Mouse (Mus musculus): ENCODE measurements around the gene Syt14. TPM values are rescaled to one million over a fixed set of nuclear protein-coding genes. Genes with fewer than 3 reads are reported as not detected.

The Syt14 gene
- polyA plus RNA-seq, 1 experiment, result 6.5 TPM

DNA sequence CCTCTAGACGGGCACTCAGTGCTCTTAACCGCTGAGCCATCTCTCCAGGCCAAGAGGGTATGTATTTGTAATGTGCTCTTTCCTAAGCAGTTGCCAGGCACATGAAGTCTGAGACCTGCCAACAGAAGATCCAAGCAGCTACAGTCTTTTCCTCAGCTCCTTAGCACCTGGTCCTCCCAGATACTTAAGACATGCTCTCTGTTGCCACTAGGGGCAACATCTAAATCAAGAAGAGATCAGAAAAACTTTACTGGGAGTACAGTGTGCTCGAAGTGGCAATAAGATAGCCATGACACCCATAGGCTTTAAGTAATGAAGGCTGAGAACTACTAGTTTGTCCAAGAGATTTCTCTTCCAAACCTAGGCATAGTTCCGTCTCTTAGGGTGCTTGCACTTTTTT, 155.4 kb downstream of the Syt14 start:
- no peak for DNase-seq (ENCODE audit: extremely low spot score in 1 of 2, low spot score in 1 of 2)

- no peak for DNase-seq (ENCODE audit: extremely low spot score in 1 of 2, low spot score in 1 of 2)
Measured at GRCm38 (mm10) chr1:192879086-192879580, 156.4 kb downstream of the Syt14 start.

DNA sequence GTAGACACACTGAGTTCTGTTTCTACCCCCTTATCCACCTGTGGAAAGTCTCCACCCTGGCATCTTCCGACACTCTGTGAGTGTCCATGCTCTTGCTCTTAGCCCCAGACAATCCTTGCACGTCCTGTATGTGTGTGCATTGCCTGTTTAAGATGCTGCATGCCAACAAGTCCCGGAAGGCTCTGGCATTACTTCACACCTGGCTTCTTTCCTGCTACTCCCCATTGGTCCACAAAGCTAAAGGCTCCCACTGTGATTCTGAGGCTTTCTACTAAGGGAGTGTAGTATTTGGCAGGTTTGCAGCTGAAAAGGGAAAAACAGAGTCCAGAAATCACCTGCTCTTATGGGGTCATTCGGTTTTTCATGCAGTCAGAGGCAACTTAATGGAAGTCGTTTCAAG, 162.7 kb downstream of the Syt14 start:
- no peak for DNase-seq (ENCODE audit: extremely low spot score in 1 of 2, low spot score in 1 of 2)

GRCm38 (mm10) chr1:192869761-192870160, 165.8 kb downstream of the Syt14 start:
- DNase-seq (ENCODE audit: extremely low spot score in 1 of 2, low spot score in 1 of 2), result no peak

DNA sequence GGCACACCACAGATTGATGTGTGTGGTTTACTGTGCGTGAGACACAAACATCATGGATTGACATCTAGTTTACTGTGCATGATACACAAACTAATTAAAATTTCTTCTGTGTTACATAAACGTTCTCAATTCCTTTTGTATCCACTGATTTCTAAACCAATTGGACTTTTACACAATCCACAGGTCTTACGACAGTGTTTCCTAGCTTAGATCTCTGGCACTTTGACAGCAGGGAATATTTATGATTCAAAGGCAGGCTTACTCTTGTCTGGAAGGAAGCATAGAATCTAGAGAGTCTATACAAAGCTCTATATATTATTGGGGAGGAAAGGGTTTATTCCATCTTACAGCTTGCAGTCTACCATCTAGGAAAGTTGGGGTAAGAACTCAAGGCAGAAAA, 171.1 kb downstream of the Syt14 start:
- DNase-seq (ENCODE audit: extremely low spot score in 1 of 2, low spot score in 1 of 2), result no peak

DNA sequence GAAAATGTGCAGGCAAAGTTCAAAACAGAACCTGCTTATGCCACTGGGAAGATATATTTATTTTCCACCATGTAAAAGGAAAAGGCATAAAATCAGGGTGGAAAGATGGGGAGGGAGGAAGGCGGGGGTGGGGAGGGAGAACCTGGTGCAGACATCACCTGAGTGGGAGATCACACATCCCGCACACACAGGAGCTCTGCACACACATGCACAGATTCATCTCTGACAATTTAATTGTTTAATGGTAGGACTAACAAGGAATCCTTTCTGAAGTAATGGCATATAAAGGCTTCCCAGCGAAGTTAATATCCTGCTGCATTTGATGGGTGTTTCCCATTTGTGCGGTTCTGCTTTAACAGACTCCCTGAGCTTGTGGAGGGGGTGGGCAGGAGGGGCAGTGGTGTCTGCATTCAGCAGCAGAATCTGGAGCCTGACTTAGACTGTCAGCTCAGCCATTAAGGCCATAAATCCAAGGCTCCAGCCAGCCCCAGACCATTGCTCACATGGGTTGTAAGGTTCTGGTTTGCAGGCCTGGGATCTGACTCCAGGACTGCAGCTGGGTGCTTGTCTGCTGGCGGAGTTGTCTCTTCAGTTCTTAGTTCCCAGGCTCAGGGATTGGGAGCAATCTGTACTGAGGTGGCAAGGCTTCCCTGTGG, 174.1 kb downstream of the Syt14 start:
- DNase-seq (ENCODE audit: extremely low spot score in 1 of 2, low spot score in 1 of 2), result no peak

DNA sequence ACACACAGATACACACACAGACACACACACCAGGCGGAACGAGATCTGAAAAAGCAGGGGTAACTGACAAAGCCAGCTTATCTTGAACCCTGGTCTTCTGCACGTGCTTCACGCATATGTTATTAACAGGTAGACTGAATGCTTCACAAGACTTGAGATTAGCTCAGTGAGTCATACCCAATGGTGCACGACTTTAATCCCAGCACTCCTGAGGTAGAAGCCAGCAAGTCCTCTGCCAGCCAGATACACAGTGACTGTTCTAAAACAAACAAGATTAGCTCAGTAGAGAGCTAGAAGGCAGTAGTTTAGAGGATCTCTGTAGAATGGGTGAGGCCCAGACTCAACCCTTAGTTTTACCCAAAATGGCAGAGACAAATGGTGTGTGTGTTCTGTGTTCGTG, 175.3 kb downstream of the Syt14 start:
- DNase-seq (ENCODE audit: extremely low spot score in 1 of 2, low spot score in 1 of 2), result no peak

GRCm38 (mm10) chr1:192857582-192857981, 178.0 kb downstream of the Syt14 start:
- no peak for DNase-seq (ENCODE audit: extremely low spot score in 1 of 2, low spot score in 1 of 2)

DNA sequence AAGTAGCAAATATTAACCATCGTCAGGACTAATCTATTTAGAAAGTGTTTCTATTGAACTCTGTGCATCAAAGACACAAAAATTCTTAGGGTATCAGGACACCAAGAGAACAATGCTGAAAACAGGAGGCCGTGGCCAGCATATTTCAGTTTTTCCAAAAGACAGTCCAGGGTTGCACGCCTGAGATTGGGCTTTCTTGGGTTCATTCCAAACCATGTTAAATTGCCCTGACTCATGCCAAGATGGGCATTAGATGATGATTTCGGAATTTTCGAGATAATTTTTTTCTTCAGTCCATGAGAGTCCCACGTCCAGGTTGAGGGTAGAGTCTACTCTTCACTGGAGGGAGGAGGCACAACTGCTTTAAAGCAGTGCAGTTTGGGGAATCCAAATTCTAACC, 178.6 kb downstream of the Syt14 start:
- no peak for DNase-seq (ENCODE audit: extremely low spot score in 1 of 2, low spot score in 1 of 2)

DNA sequence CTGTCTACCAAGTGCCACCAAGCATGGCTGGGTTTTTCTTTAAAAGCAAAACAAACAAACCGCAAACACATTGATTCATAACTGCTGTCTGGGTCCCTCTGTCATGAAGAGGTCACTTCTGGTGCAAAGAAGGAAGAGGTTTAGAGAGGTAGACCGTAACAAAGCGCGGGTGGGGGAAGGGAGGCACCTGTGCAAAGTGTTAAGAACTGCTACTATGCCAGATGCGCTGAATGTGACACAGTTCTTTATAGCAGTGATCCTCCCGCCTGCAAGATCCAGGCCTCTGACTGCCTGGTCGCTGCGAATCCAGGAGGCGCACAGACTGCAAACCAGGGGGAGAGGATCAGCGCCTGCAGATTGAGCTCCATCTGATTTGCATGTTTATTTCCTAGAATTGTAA, 179.2 kb downstream of the Syt14 start:
- DNase-seq (ENCODE audit: extremely low spot score in 1 of 2, low spot score in 1 of 2), result no peak

GRCm38 (mm10) chr1:192855474-192856230, 179.9 kb downstream of the Syt14 start, which contains the start of gene Sertad4:
TSS of gene Sertad4 (minus strand) at chr1:192855756.
- peak in 1 of 2 experiments; percentile 51 for DNase-seq (ENCODE audit: extremely low spot score in 1 of 2, low spot score in 1 of 2)

- DNase-seq (ENCODE audit: extremely low spot score in 1 of 2, low spot score in 1 of 2), result peak in 1 of 2 experiments; percentile 48
Measured at GRCm38 (mm10) chr1:192854819-192855271, 180.7 kb downstream of the Syt14 start.

DNA sequence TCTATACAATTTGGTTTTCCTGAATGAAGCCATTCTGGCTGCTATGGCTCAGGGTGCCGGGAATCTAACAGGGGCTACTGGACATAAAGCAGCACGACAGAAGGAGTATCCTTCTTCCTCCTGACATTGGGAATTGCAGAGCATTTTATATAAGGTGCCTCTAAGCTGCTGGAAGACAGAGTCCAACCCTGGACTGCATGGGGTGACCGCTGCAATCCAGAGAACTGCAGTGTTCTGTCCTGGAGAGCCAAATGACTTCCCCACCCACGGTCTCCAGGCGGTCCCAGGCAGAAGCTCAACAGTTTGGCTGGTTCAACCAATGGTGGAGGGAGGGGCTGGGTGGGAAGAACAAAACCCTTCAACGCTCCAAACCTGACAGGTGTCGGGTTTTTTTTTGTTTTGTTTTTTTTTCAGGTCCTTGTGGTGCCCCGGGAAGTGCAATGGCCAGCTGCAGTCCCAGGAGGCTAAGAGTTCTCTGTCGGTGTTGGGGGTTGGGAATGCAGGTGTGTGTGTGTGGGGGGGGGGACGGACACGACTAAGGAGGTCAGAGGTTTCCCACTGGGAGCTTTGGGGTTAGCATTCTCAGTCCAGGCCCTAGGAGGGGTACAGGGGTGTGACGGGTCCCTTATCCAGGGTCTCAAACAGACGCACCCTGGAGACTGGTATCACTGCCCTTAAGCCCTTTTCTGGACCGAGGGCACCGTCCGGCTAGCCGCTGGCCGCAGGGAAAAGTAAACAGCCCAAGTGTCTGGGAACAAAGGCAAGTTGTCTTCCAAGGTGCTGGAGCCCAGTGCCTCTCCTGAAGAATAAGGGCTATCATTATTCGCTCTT, 181.4 kb downstream of the Syt14 start:
- DNase-seq (ENCODE audit: extremely low spot score in 1 of 2, low spot score in 1 of 2), result no peak

- DNase-seq (ENCODE audit: extremely low spot score in 1 of 2, low spot score in 1 of 2), result no peak
Measured at GRCm38 (mm10) chr1:192853429-192853828, 182.1 kb downstream of the Syt14 start.

DNA sequence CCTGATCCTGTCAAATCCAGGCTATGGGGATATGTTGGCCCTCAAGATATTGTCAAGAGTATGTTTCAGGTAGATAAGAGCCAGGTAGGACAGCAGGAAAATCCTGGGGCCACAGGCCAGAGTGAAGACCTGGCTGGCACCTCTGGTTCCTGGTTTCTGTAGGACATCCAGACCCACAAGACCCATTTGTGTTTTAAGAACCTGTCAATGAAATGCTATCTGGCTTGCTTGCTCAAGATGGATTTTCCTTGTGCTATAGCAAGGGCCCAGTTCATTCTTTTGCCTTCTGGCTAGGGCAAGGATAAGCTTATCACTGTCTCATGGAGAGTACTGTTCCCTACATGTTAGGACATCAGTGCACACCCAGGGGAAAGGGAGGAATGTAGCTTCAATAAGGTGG, 183.5 kb downstream of the Syt14 start:
- DNase-seq (ENCODE audit: extremely low spot score in 1 of 2, low spot score in 1 of 2), result no peak

DNA sequence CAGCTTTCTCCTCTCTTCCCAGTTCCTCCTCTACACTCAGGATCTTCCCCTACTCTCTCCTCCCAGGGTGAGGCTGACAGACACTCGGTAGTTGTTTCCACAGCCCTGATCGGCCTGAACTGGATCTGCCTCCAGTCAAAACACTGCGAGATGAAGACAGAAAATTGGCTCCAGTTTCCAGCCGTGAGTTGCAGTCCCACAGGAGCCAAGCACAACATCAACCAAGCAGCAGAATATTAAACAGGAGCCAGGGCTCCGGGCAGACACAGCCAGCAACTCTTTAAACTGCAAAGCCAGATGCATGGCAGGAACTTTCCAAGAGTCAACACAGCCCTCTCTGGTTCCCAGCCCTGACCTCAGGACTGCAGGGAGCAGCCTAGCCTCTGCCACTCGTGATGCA, 183.9 kb downstream of the Syt14 start:
- DNase-seq (ENCODE audit: extremely low spot score in 1 of 2, low spot score in 1 of 2), result peak in 1 of 2 experiments; percentile 23

DNA sequence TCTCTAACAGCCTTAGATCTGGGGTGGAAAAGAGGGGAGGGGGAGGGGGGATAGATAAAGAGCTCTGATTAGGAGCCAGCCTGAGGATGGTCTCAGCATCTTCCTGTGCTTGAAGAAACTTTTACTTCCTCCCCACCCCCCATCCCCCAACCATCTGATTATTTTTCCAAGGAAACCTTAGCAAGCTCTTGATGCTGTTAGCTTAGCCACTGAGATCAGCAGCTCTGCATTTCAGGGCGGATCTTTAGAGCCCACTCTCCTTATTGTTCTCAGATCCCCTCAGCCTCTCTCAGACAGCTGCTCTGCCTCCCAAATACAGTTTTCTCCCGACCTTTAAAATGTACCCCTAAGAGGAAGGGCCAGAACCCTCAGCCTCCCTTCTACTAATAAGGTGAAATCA, 184.4 kb downstream of the Syt14 start:
- no peak for DNase-seq (ENCODE audit: extremely low spot score in 1 of 2, low spot score in 1 of 2)

- DNase-seq (ENCODE audit: extremely low spot score in 1 of 2, low spot score in 1 of 2), result no peak
Measured at GRCm38 (mm10) chr1:192849616-192850015, 186.0 kb downstream of the Syt14 start.

GRCm38 (mm10) chr1:192847254-192847653, 188.3 kb downstream of the Syt14 start:
- DNase-seq (ENCODE audit: extremely low spot score in 1 of 2, low spot score in 1 of 2), result no peak

Data from frontal cortex, adult 2 months (tissue).